Mouse (Mus musculus) mouse embryonic stem cell (cell line): Measurements from ENCODE around the gene C1qtnf4.
"Not testable (repeated sequence)": the region's sequence is repeated elsewhere in the genome, so short reads cannot be mapped to it uniquely, and the experiment has no call there.

Experiments used
- in situ Hi-C, 2 experiments: fragments of 300-500 bp; cut with MboI; formaldehyde crosslinking; loops; 1 replicate in 1 of 2; 3 replicates in 1 of 2; pipeline ENCODE4 v1.14.3; 2019 to 2020; ENCODE audit warnings: low sequenced_read_pairs in 2 of 2, low pct_unique_long_range_greater_than_20kb in 1 of 2, mixed read lengths in 1 of 2; ENCODE audit not compliant: unreplicated experiment in 1 of 2

Gene C1qtnf4

GRCm38 (mm10) chr2:90877584-90878259 lies 7.9 kb upstream of the C1qtnf4 start:
- in situ Hi-C loops, result no loop called here

DNA sequence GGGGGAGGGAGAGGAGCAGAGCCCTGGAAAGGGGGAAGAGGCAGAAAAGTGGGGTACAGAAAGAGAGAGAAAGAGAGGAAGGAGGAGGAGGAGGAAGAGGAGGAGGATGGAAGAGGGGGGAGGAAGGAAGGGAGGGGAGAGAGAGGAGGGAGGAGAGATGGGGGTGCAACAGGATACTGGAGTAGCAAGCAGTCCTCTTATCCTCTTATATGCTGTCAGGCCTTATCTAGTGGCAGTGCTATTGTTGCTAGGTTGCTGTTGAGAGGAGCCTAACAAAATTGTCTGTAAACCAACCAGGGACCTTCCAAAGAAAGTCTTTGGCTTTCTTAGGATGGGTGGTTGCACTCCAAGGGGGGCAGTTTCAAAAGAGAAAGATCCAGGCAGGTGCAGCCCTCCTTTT lies 6.2 kb upstream of the C1qtnf4 start:
- in situ Hi-C loops, result no loop called here

GRCm38 (mm10) chr2:90880144-90880785 lies 5.4 kb upstream of the C1qtnf4 start:
- in situ Hi-C loops, result no loop called here

DNA sequence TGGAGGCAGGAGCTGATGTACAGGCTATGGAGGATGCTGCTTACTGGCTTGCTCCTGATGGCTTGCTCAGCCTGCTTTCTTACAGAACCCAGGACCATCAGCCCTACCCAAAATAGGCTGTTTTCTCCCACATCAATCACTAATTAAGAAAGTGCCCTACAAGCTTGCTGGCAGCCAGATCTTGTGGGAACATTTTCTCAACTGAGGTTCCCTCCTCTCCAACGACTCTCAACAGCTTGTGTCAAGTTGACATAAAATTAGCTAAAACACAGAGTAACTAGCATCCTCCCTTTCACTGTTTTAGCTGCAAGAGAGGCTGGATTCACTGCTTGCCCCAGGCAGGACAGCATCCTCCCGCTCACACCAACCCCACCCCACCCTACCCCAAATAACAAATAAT lies 3.8 kb upstream of the C1qtnf4 start:
- in situ Hi-C loops, result no loop called here

GRCm38 (mm10) chr2:90886436-90886835 lies 776 bp downstream of the C1qtnf4 start:
- in situ Hi-C loops, result no loop called here

- in situ Hi-C loops, result no loop called here
Measured at GRCm38 (mm10) chr2:90887627-90888026, 2.0 kb downstream of the C1qtnf4 start.

- in situ Hi-C loops, result no loop called here
Measured at GRCm38 (mm10) chr2:90889550-90890548, 4.2 kb downstream of the C1qtnf4 start.

DNA sequence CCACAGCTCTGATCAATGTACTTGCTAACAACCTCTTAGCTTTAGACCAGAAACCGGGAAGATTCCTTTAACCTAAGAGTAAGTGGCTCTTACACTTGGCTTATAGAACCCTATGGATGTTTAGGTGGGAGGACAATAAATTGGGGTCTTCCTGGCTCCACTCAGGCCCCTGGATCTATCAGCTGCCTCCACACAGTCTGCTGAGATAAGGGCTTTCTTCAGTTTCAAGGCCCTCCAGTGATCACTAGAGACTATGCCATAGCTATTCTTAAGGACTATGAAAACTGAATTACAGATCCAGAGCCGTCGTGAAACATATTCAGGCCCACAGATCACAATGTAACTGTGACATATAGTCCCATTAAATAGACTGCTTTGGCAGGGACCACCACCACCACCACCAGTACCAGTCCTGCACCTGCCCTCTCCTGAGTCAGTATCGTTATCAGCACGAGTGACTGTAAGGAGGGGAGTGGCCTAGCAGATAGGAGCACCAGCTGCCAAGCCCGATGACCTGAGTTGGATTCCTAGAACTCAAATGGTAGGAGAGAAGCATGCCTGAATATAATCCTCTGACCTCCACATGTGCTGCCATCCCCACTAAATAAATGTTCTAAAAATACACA lies 8.1 kb downstream of the C1qtnf4 start:
- in situ Hi-C loops, result no loop called here

- in situ Hi-C loops, result not testable (repeated sequence)
Measured at GRCm38 (mm10) chr2:90894299-90894677, 8.6 kb downstream of the C1qtnf4 start.

DNA sequence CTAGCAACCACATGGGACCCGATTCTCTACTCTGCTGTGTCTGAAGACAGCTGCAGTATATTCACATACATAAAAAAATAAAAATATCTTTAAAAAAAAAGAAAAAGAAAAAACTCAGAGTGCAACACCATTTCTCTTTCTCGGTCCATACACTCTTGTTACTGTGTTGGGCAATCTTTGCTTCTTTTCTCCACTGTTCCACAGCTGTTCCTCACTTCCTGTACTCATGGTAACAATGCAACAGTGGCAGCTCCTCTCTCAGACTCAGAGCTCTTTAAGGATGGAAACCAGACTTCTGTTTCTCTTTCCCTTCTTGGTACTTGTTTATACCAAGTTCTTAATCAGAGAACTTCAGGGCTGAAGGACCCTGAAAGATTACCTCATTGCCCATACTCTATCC lies 17.7 kb downstream of the C1qtnf4 start:
- in situ Hi-C loops, result no loop called here

- in situ Hi-C loops, result no loop called here
Measured at GRCm38 (mm10) chr2:90904076-90904855, 18.6 kb downstream of the C1qtnf4 start, which contains the start of the genes Kbtbd4 and Ndufs3. Gene Kbtbd4 (plus strand): TSS chr2:90904740. Gene Ndufs3 (minus strand): TSS chr2:90904827.

DNA sequence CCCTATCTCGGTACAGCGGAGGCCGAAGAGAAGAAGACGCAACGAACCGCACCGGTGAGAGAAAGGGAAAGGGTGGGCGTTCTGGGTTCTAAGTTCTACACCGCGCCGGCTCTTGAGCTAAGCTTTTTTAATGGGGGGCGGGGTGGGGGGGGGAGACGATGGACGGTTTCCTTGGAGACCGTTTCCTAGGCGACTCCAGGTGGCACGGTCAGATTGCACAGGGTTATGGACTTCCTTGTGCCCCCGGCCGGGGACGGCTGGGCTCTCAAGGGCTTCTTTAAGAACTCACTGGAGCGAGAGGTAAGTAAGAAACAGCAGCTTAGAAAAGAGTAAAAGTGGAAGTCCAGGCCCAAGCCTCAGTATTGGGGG lies 19.2 kb downstream of the C1qtnf4 start:
- in situ Hi-C loops, result no loop called here

GRCm38 (mm10) chr2:90906721-90907120 lies 21.1 kb downstream of the C1qtnf4 start:
- in situ Hi-C loops, result no loop called here

DNA sequence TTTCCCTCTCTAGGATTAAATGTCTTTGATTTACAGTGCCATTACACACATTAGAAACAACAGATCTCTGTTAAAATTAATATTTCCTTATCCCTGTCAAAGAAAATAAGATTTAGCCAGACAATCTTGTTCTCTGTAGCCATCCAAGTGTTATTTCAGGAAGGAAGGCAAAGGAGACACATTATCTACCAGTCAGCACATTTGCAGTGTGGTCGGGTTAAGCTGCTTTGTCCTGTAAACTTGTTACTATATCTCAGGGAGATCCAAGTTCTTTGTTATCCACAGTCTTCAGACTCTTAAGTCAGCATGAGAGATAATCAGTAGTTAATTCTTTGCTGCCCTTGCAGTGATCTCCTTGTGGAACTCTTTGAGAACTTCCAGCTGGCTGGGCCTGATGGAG lies 25.2 kb downstream of the C1qtnf4 start:
- in situ Hi-C loops, result no loop called here

DNA sequence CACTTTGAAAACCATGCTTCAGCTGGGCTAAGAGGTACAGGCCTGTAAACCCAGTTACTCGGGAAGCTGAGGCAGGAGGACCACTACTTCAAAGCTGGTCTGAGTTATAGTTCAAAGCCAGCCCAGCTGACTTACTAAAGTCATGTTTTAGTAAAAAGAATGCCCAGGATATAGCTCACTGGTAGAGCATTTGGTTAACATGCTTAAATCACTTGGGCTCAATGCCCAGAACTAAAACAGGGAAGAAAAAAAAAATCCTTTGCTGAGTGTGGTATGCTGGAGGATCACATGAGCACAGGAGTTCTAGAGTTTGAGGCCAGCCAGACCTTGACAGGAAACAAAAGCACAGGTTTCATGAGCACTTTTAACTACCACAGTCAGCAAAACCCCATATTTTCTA lies 26.0 kb downstream of the C1qtnf4 start:
- in situ Hi-C loops, result no loop called here

DNA sequence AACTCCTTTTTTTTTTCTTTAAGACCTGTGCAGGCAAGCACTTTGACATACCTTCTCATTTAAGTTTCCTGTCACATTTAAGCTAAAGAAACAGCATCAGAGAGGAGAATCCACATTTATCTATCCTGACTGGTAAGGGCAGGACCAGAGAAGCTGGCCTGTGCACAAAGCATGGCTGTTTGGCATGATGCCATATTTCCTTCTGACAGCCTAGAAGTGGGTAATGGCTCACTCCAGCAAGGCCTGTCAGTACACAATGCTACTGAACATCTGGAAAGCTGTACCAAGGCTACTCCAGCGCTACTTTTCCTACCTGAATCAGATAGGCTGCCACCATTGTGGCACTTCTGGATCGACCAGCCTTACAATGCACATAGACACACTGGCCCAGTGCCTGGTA lies 28.0 kb downstream of the C1qtnf4 start:
- in situ Hi-C loops, result no loop called here

GRCm38 (mm10) chr2:90915516-90915915 lies 29.9 kb downstream of the C1qtnf4 start:
- in situ Hi-C loops, result no loop called here

GRCm38 (mm10) chr2:90916560-90917232 lies 31.0 kb downstream of the C1qtnf4 start:
- in situ Hi-C loops, result no loop called here
